ENCODE assay signal across 31 mouse cellular contexts in genomic region chr4:128682281-128682680, GRCm38 (mm10). TPM values are rescaled to one million over a fixed set of nuclear protein-coding genes. Genes with fewer than 3 reads are reported as not detected.
A peak's percentile ranks its signal among the peaks of the same experiment; 100 is the strongest.
DNase-seq lines count a peak whose midpoint lies in the region; ATAC-seq and TF ChIP-seq lines count a peak whose summit lies in the region.
"Had no signal": no experiment of that assay in that cellular context is flagged by ENCODE, and none has a peak within 500 bp of the region (broad histone marks: within the 10 kb centered on the region; RNA-seq: fewer than 3 reads in every experiment).

No protein-coding gene starts in this region.

- H3K27me3 ChIP-seq in hindbrain, embryonic 13.5 days: no peaks in the 10 kb centered on the region
- H3K27me3 ChIP-seq in hindbrain, embryonic 16.5 days (replicated peaks; ENCODE audit: control insufficient read depth, insufficient read depth, low read length): no peaks in the 10 kb centered on the region
- no peaks in the 10 kb centered on the region for H3K27me3 ChIP-seq in testis, adult 2 months (ENCODE audit: control insufficient read depth, insufficient read depth, low read length)
- H3K27me3 ChIP-seq: embryonic facial prominence, embryonic 13.5 days; forebrain, embryonic 12.5 days; forebrain, embryonic 15.5 days had no signal

- peaks cover 57% of the 10 kb centered on the region for H3K4me1 ChIP-seq in hindbrain, embryonic 13.5 days (replicated peaks)
- peaks cover 22% of the 10 kb centered on the region for H3K4me1 ChIP-seq in hindbrain, embryonic 16.5 days (ENCODE audit: control insufficient read depth, insufficient read depth, low read depth, low read length)
- H3K4me1 ChIP-seq in testis, adult 2 months (ENCODE audit: control insufficient read depth, insufficient read depth, low read length): peaks cover 8% of the 10 kb centered on the region
- H3K4me1 ChIP-seq: heart, embryonic 15.5 days had no signal

- no peak for TF ChIP-seq CTCF in testis, adult 2 months (IDR thresholded peaks at IDR 0.05; ENCODE audit: control insufficient read depth, insufficient read depth, insufficient replicate concordance, low read depth, low read length)

- H3K4me2 ChIP-seq in hindbrain, embryonic 13.5 days: no peak overlapping the region
- no peak overlapping the region for H3K4me2 ChIP-seq in hindbrain, embryonic 16.5 days (ENCODE audit: low read length)
- H3K4me2 ChIP-seq: embryonic facial prominence, embryonic 13.5 days; forebrain, embryonic 12.5 days; forebrain, embryonic 15.5 days; heart, embryonic 12.5 days; heart, embryonic 15.5 days had no signal

- peak overlapping the region; percentile 86; the same call in 1 of the 2 replicates for H3K27ac ChIP-seq in hindbrain, embryonic 13.5 days
- no peak overlapping the region for H3K27ac ChIP-seq in hindbrain, embryonic 16.5 days (ENCODE audit: low read depth, low read length)
- H3K27ac ChIP-seq in testis, adult 2 months (ENCODE audit: control insufficient read depth, insufficient read depth, low read depth, low read length): no peak overlapping the region
- H3K27ac ChIP-seq: embryonic facial prominence, embryonic 10.5 days; embryonic facial prominence, embryonic 13.5 days; forebrain, embryonic 12.5 days; forebrain, embryonic 15.5 days; gastrocnemius, adult 2 months; heart, embryonic 15.5 days; hindbrain, embryonic 10.5 days; hindbrain, postnatal 0 days had no signal

- H3K9ac ChIP-seq in hindbrain, embryonic 13.5 days: no peak overlapping the region
- H3K9ac ChIP-seq in hindbrain, embryonic 16.5 days (ENCODE audit: low read depth, low read length): no peak overlapping the region
- H3K9ac ChIP-seq: embryonic facial prominence, embryonic 13.5 days; forebrain, embryonic 12.5 days; forebrain, embryonic 15.5 days; heart, embryonic 12.5 days; heart, embryonic 15.5 days had no signal

- no peaks in the 10 kb centered on the region for H3K36me3 ChIP-seq in hindbrain, embryonic 13.5 days
- no peaks in the 10 kb centered on the region for H3K36me3 ChIP-seq in hindbrain, embryonic 16.5 days (ENCODE audit: control insufficient read depth, insufficient read depth, low read length)
- no peaks in the 10 kb centered on the region for H3K36me3 ChIP-seq in testis, adult 2 months (ENCODE audit: control insufficient read depth, insufficient read depth, low read length)
- H3K36me3 ChIP-seq: embryonic facial prominence, embryonic 10.5 days; embryonic facial prominence, embryonic 13.5 days; forebrain, embryonic 12.5 days; forebrain, embryonic 15.5 days; heart, embryonic 12.5 days; heart, embryonic 15.5 days; hindbrain, embryonic 10.5 days had no signal

- no peaks in the 10 kb centered on the region for H3K9me3 ChIP-seq in hindbrain, embryonic 13.5 days
- no peaks in the 10 kb centered on the region for H3K9me3 ChIP-seq in hindbrain, embryonic 16.5 days (ENCODE audit: control insufficient read depth, low read length)
- H3K9me3 ChIP-seq: embryonic facial prominence, embryonic 13.5 days; forebrain, embryonic 12.5 days; forebrain, embryonic 15.5 days; heart, embryonic 15.5 days had no signal

- no peak for TF ChIP-seq POLR2A in testis, adult 2 months (IDR thresholded peaks at IDR 0.05; ENCODE audit: control insufficient read depth, low read depth, low read length)

- no peak overlapping the region for H3K4me3 ChIP-seq in hindbrain, embryonic 13.5 days
- no peak overlapping the region for H3K4me3 ChIP-seq in hindbrain, embryonic 16.5 days (ENCODE audit: low read length)
- H3K4me3 ChIP-seq in testis, adult 2 months (ENCODE audit: control insufficient read depth, low read depth, low read length): peak overlapping the region; percentile 49; the same call in 1 of the 2 replicates
- H3K4me3 ChIP-seq: embryonic facial prominence, embryonic 10.5 days; embryonic facial prominence, embryonic 13.5 days; erythroblast, embryonic 14.5 days; forebrain, embryonic 12.5 days; forebrain, embryonic 15.5 days; gastrocnemius, adult 2 months; heart, embryonic 12.5 days; heart, embryonic 15.5 days; hindbrain, embryonic 10.5 days had no signal

- DNase-seq in testis, postnatal 10 days (ENCODE audit: low spot score): no peak
- peak; percentile 58 for DNase-seq in brain, adult 2 months (ENCODE audit: low read depth, low spot score)
- no peak for DNase-seq in kidney, adult 18-20 months
- DNase-seq: adrenal gland, adult 2 months; adrenal gland, postnatal 14 days; cerebellum, adult 11-12 months; cerebellum, adult 8-10 months; cerebellum, postnatal 10 days; cerebellum, postnatal 36 days; embryo, embryonic 11 days; gastrocnemius, adult 2 months; gastrocnemius, postnatal 14 days; heart, adult 18-20 months; heart, postnatal 10 days; heart, postnatal 36 days had no signal

- no peak for ATAC-seq in hindbrain, embryonic 13.5 days (ENCODE audit: low FRiP score)
- ATAC-seq in hindbrain, embryonic 16.5 days: no peak
- ATAC-seq in monocyte, adult 5-6 weeks (replicated peaks; ENCODE audit: insufficient number of reproducible peaks, low FRiP score, low TSS enrichment, poor library complexity, severe bottlenecking): no peak
- ATAC-seq: CD4-positive, CD25-positive, alpha-beta regulatory T cell, adult 4 months; forebrain, embryonic 15.5 days; hindbrain, postnatal 0 days; inflammation-experienced regulatory T-cells, adult 6 months; intestine, embryonic 16.5 days had no signal

- 92% methylated on average over 13 of the region's 13 CpGs for WGBS in hindbrain, embryonic 13.5 days
- 93% methylated on average over 13 of the region's 13 CpGs for WGBS in hindbrain, embryonic 16.5 days

RNA-seq across cellular contexts. Expression of gene Phc2, which starts 27.8 kb away (rescaled TPM):
- 31.3 and 35.8 TPM in 2 replicates for polyA plus RNA-seq in hindbrain, embryonic 13.5 days (2015; fragmentation: Nextera tagmentation; extraction: Ambion mirVana)
- polyA plus RNA-seq in hindbrain, embryonic 16.5 days (2015; fragmentation: Nextera tagmentation; extraction: Ambion mirVana): 19.9 and 23.5 TPM in 2 replicates
- polyA plus RNA-seq in testis, adult 2 months (2012; rRNA removed): 44.6 and 47.8 TPM in 2 replicates
- 15.0 to 31.5 TPM (median 22.9 TPM) in 3 replicates for total RNA-seq in monocyte, adult 5-6 weeks (2017)
